ENCODE assay signal across 22 mouse cellular contexts in genomic region chr16:95064423-95064822, GRCm38 (mm10).
A peak's percentile ranks its signal among the peaks of the same experiment; 100 is the strongest.
DNase-seq lines count a peak whose midpoint lies in the region; ATAC-seq and TF ChIP-seq lines count a peak whose summit lies in the region.
"Had no signal": no experiment of that assay in that cellular context is flagged by ENCODE, and none has a peak within 500 bp of the region (broad histone marks: within the 10 kb centered on the region; RNA-seq: fewer than 3 reads in every experiment).

No protein-coding gene starts in this region.

- no peak overlapping the region for H3K9ac ChIP-seq in forebrain, embryonic 14.5 days (ENCODE audit: low read length)
- no peak overlapping the region for H3K9ac ChIP-seq in forebrain, embryonic 13.5 days
- H3K9ac ChIP-seq: embryonic facial prominence, embryonic 12.5 days; hindbrain, embryonic 15.5 days; lung, embryonic 14.5 days; midbrain, embryonic 12.5 days had no signal

- H3K36me3 ChIP-seq in forebrain, embryonic 14.5 days (ENCODE audit: control insufficient read depth, insufficient read depth, low read length): no peaks in the 10 kb centered on the region
- no peaks in the 10 kb centered on the region for H3K36me3 ChIP-seq in forebrain, embryonic 13.5 days (ENCODE audit: poor library complexity, severe bottlenecking)
- H3K36me3 ChIP-seq: embryonic facial prominence, embryonic 12.5 days; hindbrain, embryonic 15.5 days; midbrain, embryonic 12.5 days had no signal

- no peak for TF ChIP-seq CTCF in cerebellum, adult 2 months (IDR thresholded peaks at IDR 0.05; ENCODE audit: borderline replicate concordance, insufficient read depth, low read depth, low read length)

- H3K4me1 ChIP-seq in forebrain, embryonic 14.5 days (ENCODE audit: control insufficient read depth, insufficient read depth, low read length): no peaks in the 10 kb centered on the region
- no peaks in the 10 kb centered on the region for H3K4me1 ChIP-seq in forebrain, embryonic 13.5 days
- H3K4me1 ChIP-seq in cerebellum, adult 2 months (ENCODE audit: control insufficient read depth, insufficient read depth, low read length): peaks cover 17% of the 10 kb centered on the region; the same call in 1 of the 2 replicates
- H3K4me1 ChIP-seq: embryonic facial prominence, embryonic 12.5 days; hindbrain, embryonic 15.5 days; midbrain, embryonic 12.5 days had no signal

- no peak overlapping the region for H3K4me3 ChIP-seq in forebrain, embryonic 14.5 days (ENCODE audit: low read depth, low read length)
- H3K4me3 ChIP-seq in forebrain, embryonic 13.5 days: no peak overlapping the region
- H3K4me3 ChIP-seq in cerebellum, adult 2 months (replicated peaks; ENCODE audit: insufficient read depth, low read depth, low read length): no peak overlapping the region
- H3K4me3 ChIP-seq: embryonic facial prominence, embryonic 12.5 days; hindbrain, embryonic 15.5 days; midbrain, embryonic 12.5 days; myocyte had no signal

- H3K9me3 ChIP-seq in forebrain, embryonic 14.5 days (replicated peaks; ENCODE audit: control insufficient read depth, low read length): no peaks in the 10 kb centered on the region
- no peaks in the 10 kb centered on the region for H3K9me3 ChIP-seq in forebrain, embryonic 13.5 days (replicated peaks)
- H3K9me3 ChIP-seq: embryonic facial prominence, embryonic 12.5 days; hindbrain, embryonic 15.5 days; midbrain, embryonic 12.5 days had no signal

- WGBS in forebrain, embryonic 14.5 days: 72% methylated on average over 6 of the region's 6 CpGs
- 88% methylated on average over 6 of the region's 6 CpGs for WGBS in forebrain, embryonic 13.5 days
- 11% methylated on average over 6 of the region's 6 CpGs for WGBS in cerebellum, adult 2 months

- no peak overlapping the region for H3K4me2 ChIP-seq in forebrain, embryonic 14.5 days (ENCODE audit: low read length)
- H3K4me2 ChIP-seq in forebrain, embryonic 13.5 days: no peak overlapping the region
- H3K4me2 ChIP-seq: embryonic facial prominence, embryonic 12.5 days; heart, embryonic 11.5 days; hindbrain, embryonic 15.5 days; liver, embryonic 11.5 days; lung, embryonic 14.5 days; midbrain, embryonic 12.5 days had no signal

- DNase-seq in forebrain, embryonic 14.5 days (ENCODE audit: low spot score): peak; percentile 37
- peak; percentile 2 for DNase-seq in left cerebral cortex, adult 18-20 months (ENCODE audit: low spot score in 2 of 2)
- DNase-seq in left cerebral cortex, postnatal 14 days (ENCODE audit: low spot score in 2 of 2): no peak
- peak; percentile 96 to 98 for DNase-seq in cerebellum, adult 2 months
- peak; percentile 14 for DNase-seq in right cerebral cortex, postnatal 14 days
- no peak for DNase-seq in Muller cell, postnatal 12 days (ENCODE audit: inconsistent ontology term)
- no peak for DNase-seq in adrenal gland, postnatal 14 days
- DNase-seq: adrenal gland, adult 2 months; gastrocnemius, postnatal 25 days; heart, postnatal 14 days; lung, embryonic 14.5 days; retina, postnatal 1 day had no signal

- intact Hi-C loops in left cerebral cortex, postnatal 14 days (cut with DNase I): no loop called here

- no peak for TF ChIP-seq POLR2A in cerebellum, adult 2 months (IDR thresholded peaks at IDR 0.05; ENCODE audit: borderline replicate concordance, insufficient read depth, low read length)

- no peaks in the 10 kb centered on the region for H3K27me3 ChIP-seq in forebrain, embryonic 14.5 days (replicated peaks; ENCODE audit: control insufficient read depth, insufficient read depth, low read length)
- no peaks in the 10 kb centered on the region for H3K27me3 ChIP-seq in forebrain, embryonic 13.5 days
- H3K27me3 ChIP-seq in cerebellum, adult 2 months (ENCODE audit: control insufficient read depth, insufficient read depth, low read length): no peaks in the 10 kb centered on the region
- H3K27me3 ChIP-seq: embryonic facial prominence, embryonic 12.5 days; hindbrain, embryonic 15.5 days; midbrain, embryonic 12.5 days had no signal

- no peak for ATAC-seq in forebrain, embryonic 14.5 days
- no peak for ATAC-seq in forebrain, embryonic 13.5 days
- ATAC-seq: intestine, postnatal 0 days had no signal

- H3K27ac ChIP-seq in forebrain, embryonic 14.5 days (ENCODE audit: low read depth, low read length): no peak overlapping the region
- no peak overlapping the region for H3K27ac ChIP-seq in forebrain, embryonic 13.5 days
- H3K27ac ChIP-seq in cerebellum, adult 2 months (ENCODE audit: insufficient read depth, low read length): no peak overlapping the region
- H3K27ac ChIP-seq: embryonic facial prominence, embryonic 12.5 days; hindbrain, embryonic 15.5 days; macrophage; midbrain, embryonic 12.5 days; stomach, postnatal 0 days had no signal

Comparison
In these comparisons a context has a peak if more than half of its experiments do, and no peak if none do; other contexts are left out.
1. DNase-seq: peak in forebrain, embryonic 14.5 days (single experiment), left cerebral cortex, adult 18-20 months (2 of 2), cerebellum, adult 2 months (2 of 2) and right cerebral cortex, postnatal 14 days (single experiment); none in left cerebral cortex, postnatal 14 days (0 of 2), Muller cell, postnatal 12 days (single experiment) and adrenal gland, postnatal 14 days (single experiment).